Mouse (Mus musculus): ENCODE measurements around the gene Olfr1359.

Olfr1359 gene

DNA sequence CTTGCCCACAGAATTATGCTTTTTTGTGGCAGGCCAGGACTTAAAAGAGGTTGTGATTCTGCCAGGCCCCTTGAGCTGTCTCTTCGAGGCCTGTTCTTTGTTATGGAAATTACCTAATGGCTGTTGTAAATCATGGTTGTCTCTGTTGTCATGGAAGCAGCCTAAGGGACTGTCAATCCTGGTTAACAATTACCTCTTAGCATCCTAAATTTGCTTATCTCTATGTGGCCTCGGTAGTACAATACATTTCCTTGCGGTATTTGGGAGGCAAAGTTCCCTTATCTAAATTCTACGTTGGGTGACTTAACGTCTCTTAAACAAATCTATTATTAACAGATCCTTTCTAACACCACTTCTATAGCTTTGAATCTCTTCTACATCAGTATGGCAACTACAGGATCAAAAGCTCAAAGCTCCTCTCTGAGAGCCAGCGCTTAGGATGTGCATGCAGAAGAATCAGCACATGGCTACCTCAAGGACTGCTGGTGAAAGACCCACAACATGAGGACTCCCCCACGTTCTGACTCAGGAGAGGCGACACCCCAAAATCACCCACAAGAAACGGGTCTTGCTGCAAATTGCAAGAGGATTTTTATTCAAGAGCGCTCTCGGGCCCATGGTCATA lies 30.1 kb downstream of the Olfr1359 start:
- no peak for DNase-seq (ENCODE audit: low read depth)

DNA sequence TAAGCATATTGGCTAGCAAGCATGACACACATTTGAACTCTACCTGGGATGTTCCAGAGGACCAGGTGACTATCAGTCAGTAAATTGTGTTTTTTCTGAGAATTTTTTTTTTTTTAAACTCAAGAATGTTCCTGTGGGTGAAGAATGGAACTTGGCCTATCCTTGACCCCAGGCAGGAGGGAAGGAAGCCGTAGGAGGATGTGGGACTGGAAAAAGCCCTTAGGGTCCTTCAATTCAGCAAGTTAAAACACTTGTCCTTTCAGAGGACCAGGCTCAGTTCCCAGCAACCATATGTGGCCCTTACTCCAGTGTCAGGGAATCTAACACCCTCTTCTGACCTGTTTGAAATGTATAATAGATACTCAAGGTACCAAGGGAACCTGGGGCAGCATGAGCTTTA lies 31.6 kb downstream of the Olfr1359 start:
- no peak for DNase-seq (ENCODE audit: low read depth)

DNA sequence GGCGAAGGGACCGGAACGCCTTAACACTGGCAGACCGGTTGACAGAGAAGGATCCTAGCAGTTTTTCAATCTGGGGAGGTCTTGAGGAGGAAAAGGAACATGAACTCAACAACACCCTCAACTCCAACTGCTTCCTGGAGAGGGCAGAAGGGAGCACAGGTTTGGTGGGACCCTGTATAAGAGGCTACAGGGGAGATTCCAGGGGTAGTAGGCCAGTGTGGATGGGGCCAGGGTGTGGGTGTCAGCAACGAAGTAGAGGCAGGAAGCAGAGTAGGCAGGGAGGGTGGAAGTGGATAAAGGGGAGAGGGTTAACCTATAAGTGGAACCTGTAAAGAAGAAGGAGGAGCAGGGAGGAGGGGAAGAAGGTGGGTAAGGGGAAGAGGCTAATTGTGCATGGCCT lies 35.6 kb downstream of the Olfr1359 start:
- no peak for DNase-seq (ENCODE audit: low read depth)

DNA sequence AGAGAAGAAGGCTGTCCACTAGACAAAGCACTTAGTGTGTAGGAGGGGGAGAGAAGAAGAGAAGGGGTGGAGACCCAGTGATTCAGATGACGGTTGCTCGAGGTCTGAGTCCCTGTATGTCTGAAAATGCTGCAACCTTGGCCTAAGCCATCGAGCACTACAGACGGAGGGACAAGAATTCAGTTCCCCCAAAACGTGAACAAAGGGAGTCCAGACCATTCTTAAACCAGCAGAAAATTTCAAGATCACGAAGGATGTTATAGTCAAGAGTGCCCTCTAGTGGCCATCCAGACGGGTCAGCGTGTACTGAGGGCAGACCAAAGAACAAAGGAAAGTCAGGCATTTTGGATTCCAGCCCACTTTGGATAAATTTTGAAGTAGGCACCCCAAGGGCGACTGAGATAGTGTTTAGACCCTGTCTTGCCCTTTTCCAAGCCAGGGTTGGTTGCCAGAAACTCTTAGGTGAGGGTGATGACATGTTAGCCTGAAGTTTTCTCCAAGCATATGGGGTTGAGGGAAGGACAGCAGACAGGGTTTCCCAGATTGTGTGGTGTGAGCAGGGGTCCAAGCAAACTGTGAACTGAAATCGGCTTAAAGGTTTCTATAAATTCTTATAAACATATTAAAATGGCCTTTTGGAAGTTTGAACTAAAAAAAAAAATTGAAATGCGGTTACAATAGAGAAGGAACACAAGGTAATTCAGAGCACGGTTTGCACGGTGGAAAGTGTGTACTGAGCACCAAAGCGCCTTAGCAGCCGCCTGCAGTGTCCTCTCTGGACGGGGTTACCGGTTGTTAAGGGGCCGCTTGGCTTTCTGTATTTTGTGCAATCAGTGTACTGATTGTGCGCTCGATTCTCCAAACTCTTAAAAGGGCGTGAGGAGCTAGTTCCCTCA lies 36.3 kb downstream of the Olfr1359 start:
- DNase-seq (ENCODE audit: low read depth): peak; percentile 85

DNA sequence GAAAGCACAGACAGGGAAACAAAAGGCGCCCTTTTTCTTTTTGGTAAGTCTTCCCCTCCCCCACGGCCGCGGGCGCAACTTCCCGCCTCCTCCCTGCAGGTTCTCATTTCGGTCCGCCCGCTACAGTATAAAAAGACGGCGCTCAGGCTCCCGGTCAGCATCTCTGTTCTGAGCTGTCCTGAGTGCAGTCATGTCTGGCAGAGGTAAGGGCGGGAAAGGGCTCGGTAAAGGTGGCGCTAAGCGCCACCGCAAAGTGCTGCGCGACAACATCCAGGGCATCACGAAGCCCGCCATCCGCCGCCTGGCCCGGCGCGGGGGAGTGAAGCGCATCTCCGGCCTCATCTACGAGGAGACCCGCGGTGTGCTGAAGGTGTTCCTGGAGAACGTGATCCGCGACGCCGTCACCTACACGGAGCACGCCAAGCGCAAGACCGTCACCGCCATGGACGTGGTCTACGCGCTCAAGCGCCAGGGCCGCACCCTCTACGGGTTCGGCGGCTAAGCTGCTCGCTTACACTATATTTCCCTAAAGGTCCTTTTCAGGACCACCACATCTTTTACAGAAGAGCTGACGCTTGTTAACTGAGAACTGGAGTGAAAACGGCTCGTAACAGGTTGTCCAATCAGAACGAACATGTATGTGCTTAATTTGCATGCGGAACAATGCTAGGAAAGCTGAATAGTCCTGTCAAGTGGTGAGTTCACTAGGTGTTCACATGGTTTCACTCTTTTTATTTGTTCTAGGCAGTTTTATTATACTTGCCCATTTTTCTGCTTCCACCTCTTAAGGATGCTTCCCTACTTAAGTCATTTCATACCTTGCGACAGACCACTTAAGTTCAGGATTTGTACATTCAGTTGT lies 37.2 kb downstream of the Olfr1359 start, which contains the start of gene Hist1h4j:
Hist1h4j (plus strand) TSS at position 159 of the 862 bp plus-strand sequence.
- peak; percentile 80 for DNase-seq (ENCODE audit: low read depth)

DNA sequence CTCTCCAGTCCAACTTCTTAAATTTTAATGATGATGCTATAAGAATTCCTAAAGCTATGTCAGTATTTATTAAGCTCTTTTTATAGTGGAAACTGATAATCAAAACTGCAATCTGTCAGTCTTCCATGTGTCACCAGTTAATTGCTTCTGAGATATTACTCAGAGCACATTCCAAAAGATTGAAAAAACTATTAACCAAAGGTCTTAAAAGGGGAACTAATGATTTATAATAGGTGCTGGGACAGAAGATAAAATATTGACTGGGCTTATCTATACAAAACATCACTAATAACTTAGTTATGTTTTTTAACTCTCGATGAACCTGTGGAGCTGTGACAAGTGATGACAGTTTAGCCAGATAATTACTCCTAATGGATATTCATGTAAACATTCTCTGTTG lies 47.1 kb downstream of the Olfr1359 start:
- no peak for DNase-seq (ENCODE audit: low read depth)

DNA sequence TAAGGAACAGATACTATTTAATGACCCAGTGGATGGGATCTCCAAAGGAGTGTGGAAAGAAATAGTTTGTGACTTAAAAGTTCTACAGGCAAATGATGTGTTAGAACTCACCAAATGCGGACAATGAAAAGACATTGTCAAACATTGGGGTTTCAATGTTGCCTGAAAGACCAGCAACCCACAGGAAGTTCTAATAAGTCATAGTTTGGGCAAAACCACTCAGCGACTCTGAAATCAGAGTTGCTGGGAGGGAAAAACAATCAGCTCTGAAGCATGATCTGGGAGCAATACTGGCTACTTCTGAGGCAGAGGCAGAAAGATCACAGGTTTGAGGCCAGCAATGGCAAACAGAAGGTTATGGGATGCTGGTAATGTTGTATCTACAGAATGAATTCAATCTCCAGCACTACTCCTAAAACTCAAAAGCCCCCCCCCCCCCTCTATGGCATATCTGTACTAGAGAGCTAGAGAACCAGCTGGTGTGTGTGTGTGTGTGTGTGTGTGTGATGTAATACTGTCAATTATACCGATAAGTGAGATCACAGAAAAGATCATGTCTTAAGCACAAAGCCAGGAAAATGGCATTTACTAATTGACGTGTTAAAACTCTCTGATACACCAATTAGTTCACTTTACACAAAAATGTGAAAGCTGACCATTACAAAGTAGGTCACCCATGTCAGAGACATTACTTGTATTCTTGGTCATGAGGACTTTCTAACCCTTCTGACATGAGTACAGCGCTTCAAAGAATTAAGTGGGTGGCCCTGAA lies 51.7 kb downstream of the Olfr1359 start:
- peak; percentile 55 for DNase-seq (ENCODE audit: low read depth)

DNA sequence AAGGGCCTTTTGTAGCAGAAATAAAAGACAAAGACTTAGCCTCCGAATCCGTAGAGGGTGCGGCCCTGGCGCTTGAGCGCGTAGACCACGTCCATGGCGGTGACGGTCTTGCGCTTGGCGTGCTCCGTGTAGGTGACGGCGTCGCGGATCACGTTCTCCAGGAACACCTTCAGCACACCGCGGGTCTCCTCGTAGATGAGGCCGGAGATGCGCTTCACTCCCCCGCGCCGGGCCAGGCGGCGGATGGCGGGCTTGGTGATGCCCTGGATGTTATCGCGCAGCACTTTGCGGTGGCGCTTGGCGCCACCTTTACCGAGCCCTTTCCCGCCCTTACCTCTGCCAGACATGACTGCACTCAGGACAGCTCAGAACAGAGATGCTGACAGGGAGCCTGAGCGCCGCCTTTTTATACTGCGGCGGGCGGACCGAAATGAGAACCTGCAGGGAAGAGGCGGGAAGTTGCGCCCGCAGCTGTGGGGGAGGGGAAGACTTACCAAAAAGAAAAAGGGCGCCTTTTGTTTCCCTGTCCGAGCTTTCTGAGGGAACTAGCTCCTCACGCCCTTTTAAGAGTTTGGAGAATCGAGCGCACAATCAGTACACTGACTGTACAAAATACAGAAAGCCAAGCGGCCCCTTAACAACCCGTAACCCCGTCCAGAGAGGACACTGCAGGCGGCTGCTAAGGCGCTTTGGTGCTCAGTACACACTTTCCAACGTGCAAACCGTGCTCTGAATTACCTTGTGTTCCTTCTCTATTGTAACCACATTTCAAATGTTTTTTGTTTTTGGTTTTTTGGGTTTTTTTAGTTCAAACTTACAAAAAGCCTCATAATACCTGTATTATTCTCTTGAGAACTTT lies 52.5 kb downstream of the Olfr1359 start, which contains the start of gene Hist1h4k:
Hist1h4k (minus strand) TSS at position 347 of the 859 bp plus-strand sequence.
- peak; percentile 84 for DNase-seq (ENCODE audit: low read depth)

GRCm38 (mm10) chr13:21751417-21751816 lies 53.5 kb downstream of the Olfr1359 start:
- no peak for DNase-seq (ENCODE audit: low read depth)

GRCm38 (mm10) chr13:21751827-21752226 lies 53.9 kb downstream of the Olfr1359 start:
- DNase-seq (ENCODE audit: low read depth): no peak

DNA sequence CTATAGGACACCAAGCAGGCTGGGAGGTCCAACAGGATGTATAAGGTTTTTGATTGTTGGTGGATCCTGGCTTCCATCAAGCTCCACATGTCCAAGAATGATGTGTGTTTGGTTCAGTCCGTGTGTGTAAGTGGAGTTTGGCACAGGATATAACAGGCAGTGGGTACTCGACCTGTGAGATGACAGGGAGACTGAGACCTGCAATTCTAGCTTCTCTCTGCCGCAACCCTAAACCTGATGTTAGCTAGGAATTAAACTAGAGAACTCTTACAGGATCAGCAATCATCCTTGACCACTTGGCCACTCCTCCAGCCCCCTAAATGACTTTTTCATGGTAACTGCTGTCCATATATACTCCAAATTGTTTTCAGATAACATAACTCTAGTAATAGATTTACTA lies 54.4 kb downstream of the Olfr1359 start:
- DNase-seq (ENCODE audit: low read depth): no peak

DNA sequence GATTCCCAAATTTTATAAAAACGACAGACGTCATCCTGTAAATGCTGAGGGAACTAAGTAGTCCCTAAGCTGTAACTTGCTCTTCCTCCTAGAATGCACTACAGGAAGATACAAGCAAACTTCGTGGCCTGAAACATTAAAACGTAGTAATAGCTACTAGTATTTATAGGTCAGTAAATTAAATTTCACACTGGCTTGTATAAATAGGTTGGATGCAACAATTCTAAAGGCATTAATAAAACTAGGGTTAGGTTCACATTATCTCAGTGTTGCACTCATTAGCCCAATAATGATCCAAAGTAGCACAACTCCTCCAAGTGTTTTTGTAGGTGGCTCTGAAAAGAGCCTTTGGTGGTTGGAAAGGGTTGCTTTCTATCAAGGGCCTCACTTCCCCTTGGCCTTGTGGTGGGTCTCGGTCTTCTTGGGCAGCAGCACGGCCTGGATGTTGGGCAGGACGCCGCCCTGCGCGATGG lies 55.2 kb downstream of the Olfr1359 start:
- peak; percentile 54 for DNase-seq (ENCODE audit: low read depth)

GRCm38 (mm10) chr13:21753524-21754285 lies 55.8 kb downstream of the Olfr1359 start, which contains the start of the genes Hist1h2ak and Hist1h2bn:
Gene Hist1h2ak (minus strand): TSS chr13:21753827.
Gene Hist1h2bn (plus strand): TSS chr13:21754123.
- DNase-seq (ENCODE audit: low read depth): peak; percentile 96

- DNase-seq (ENCODE audit: low read depth): peak; percentile 86
Observed at GRCm38 (mm10) chr13:21754294-21755001, 56.5 kb downstream of the Olfr1359 start.

DNA sequence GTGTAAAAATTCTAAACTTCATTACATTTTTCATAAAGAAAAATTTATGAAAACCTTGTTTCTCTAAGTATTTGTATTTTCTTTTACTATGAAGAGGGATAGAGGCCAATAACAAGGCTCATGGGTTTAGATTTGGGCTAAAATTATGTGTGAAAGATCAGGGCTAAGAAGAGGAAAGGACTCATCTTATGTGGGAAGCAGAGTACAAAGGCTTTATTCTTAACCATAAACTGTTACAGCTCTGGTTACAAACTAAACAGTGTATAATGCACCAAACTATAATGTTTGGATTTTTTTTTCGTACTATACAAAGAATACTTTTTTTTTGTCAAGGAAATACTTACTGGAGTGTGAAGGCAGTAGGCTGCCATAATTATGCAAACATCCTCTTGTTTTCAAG lies 57.8 kb downstream of the Olfr1359 start:
- no peak for DNase-seq (ENCODE audit: low read depth)
